Mouse (Mus musculus): ENCODE measurements around the gene Rccd1.

Gene Rccd1

GRCm38 (mm10) chr7:80252886-80253285 is 71.4 kb downstream of the Rccd1 start:
- DNase-seq = no peak

GRCm38 (mm10) chr7:80252437-80252836 is 71.8 kb downstream of the Rccd1 start:
- no peak for DNase-seq

GRCm38 (mm10) chr7:80246859-80247258 is 77.4 kb downstream of the Rccd1 start:
- DNase-seq = no peak

GRCm38 (mm10) chr7:80246148-80246721 is 78.0 kb downstream of the Rccd1 start, which contains the start of gene Ttll13:
Gene Ttll13, plus strand, starts transcription at chr7:80246376.
- peak; percentile 98 for DNase-seq

- DNase-seq = no peak
Measured at GRCm38 (mm10) chr7:80244851-80245250, 79.4 kb downstream of the Rccd1 start.
